Mouse (Mus musculus): ENCODE data around the gene Cdyl. TPM values are rescaled to one million over a fixed set of nuclear protein-coding genes. Genes with fewer than 3 reads are reported as not detected.

Cdyl gene
- polyA plus RNA-seq, 1 experiment from 2014 or later, result 11.9 TPM

- DNase-seq (ENCODE audit: low spot score), result no peak
- Histone ChIP-seq H3K27ac (replicated peaks) (no peak overlapping the region), H3K9me3 (replicated peaks) (no peaks in the 10 kb centered on the region), H3K4me1 (no peaks in the 10 kb centered on the region), H3K36me3 (no peaks in the 10 kb centered on the region), H3K27me3 (ENCODE audit: low read depth, poor library complexity, severe bottlenecking) (no peaks in the 10 kb centered on the region), H3K4me3 (no peak overlapping the region)
- 90% methylated on average over 2 of the region's 2 CpGs for WGBS
These were observed 2.8 kb upstream of the Cdyl start for GRCm38 (mm10) chr13:35656853-35657252.

- no peaks in the 10 kb centered on the region for H3K27me3 ChIP-seq (ENCODE audit: low read depth, poor library complexity, severe bottlenecking)
- no peak for DNase-seq (ENCODE audit: low spot score)
These were observed 5.8 kb downstream of the Cdyl start for GRCm38 (mm10) chr13:35665456-35665855.

GRCm38 (mm10) chr13:35669910-35670469, 10.4 kb downstream of the Cdyl start:
- Histone ChIP-seq H3K36me3 (no peaks in the 10 kb centered on the region), H3K27ac (replicated peaks) (no peak overlapping the region), H3K4me1 (peaks cover 10% of the 10 kb centered on the region), H3K4me3 (no peak overlapping the region), H3K27me3 (ENCODE audit: low read depth, poor library complexity, severe bottlenecking) (no peaks in the 10 kb centered on the region), H3K9me3 (replicated peaks) (no peaks in the 10 kb centered on the region)
- DNase-seq (ENCODE audit: low spot score), result no peak
- 85% methylated on average over 4 of the region's 4 CpGs for WGBS

More at GRCm38 (mm10) chr13:35665456-35665855, 5.8 kb downstream of the Cdyl start:
- no peaks in the 10 kb centered on the region for H3K9me3 ChIP-seq (replicated peaks)
- H3K4me3 ChIP-seq, result no peak overlapping the region
- H3K36me3 ChIP-seq, result no peaks in the 10 kb centered on the region
- H3K4me1 ChIP-seq, result peaks cover under 1% of the 10 kb centered on the region; the same call in 1 of the 2 replicates
- WGBS, result 85% methylated on average over 3 of the region's 3 CpGs
- H3K27ac ChIP-seq (replicated peaks), result no peak overlapping the region

DNA sequence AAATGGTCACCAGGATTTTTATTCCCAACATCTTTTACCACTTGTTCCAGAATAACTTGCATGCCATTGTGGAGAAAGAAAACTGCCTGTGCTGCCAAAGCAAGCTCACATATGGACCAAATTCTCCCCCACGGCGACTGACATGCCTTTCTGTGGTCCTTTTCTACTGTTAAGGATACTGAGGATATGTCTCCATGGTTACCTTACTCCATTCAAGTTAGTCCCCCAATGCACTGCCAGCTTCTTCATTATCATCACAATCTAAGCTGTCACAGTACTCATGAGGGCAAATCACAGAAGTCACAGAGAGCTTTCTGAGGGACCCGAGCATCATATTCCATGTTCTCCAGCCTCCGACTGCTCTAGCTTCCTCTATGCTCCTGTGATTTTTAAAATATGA, 11.2 kb downstream of the Cdyl start:
- no peak for DNase-seq (ENCODE audit: low spot score)
- Histone ChIP-seq H3K36me3 (no peaks in the 10 kb centered on the region), H3K9me3 (replicated peaks) (no peaks in the 10 kb centered on the region), H3K27me3 (ENCODE audit: low read depth, poor library complexity, severe bottlenecking) (no peaks in the 10 kb centered on the region), H3K27ac (replicated peaks) (no peak overlapping the region), H3K4me3 (no peak overlapping the region), H3K4me1 (peaks cover 10% of the 10 kb centered on the region)
- 63% methylated on average over 4 of the region's 4 CpGs for WGBS

DNA sequence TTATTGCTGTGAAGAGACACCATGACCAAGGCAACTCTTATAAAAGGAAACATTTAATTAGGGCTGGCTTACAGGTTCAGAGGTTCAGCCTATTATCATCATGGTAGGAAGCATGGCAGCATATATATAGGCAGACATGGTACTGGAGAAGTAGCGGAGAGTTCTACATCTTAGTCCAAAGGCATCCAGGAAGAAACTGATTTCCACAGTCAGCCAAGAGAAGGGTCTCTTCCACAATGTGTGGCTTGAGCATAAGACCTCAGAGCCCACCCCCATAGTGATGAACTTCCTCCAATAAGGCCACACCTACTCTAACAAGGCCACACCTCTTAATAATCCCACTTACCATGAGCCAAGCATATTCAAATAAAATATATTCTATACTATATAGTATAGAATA, 17.3 kb downstream of the Cdyl start:
- Histone ChIP-seq H3K36me3 (no peaks in the 10 kb centered on the region), H3K9me3 (replicated peaks) (no peaks in the 10 kb centered on the region), H3K27me3 (ENCODE audit: low read depth, poor library complexity, severe bottlenecking) (no peaks in the 10 kb centered on the region), H3K4me3 (no peak overlapping the region), H3K27ac (replicated peaks) (no peak overlapping the region), H3K4me1 (no peaks in the 10 kb centered on the region)
- 100% methylated on average over 1 of the region's 1 CpGs for WGBS
- no peak for DNase-seq (ENCODE audit: low spot score)

- Histone ChIP-seq H3K9me3 (replicated peaks) (no peaks in the 10 kb centered on the region), H3K27me3 (ENCODE audit: low read depth, poor library complexity, severe bottlenecking) (no peaks in the 10 kb centered on the region), H3K4me1 (no peaks in the 10 kb centered on the region), H3K4me3 (no peak overlapping the region), H3K36me3 (no peaks in the 10 kb centered on the region), H3K27ac (replicated peaks) (no peak overlapping the region)
- DNase-seq (ENCODE audit: low spot score), result no peak
- 80% methylated on average over 7 of the region's 7 CpGs for WGBS
These were observed 17.9 kb downstream of the Cdyl start for GRCm38 (mm10) chr13:35677433-35678051.

GRCm38 (mm10) chr13:35678691-35679090, 19.1 kb downstream of the Cdyl start:
- Histone ChIP-seq H3K27me3 (ENCODE audit: low read depth, poor library complexity, severe bottlenecking) (no peaks in the 10 kb centered on the region), H3K4me3 (no peak overlapping the region), H3K9me3 (replicated peaks) (no peaks in the 10 kb centered on the region), H3K27ac (replicated peaks) (no peak overlapping the region), H3K4me1 (no peaks in the 10 kb centered on the region), H3K36me3 (no peaks in the 10 kb centered on the region)
- 88% methylated on average over 6 of the region's 6 CpGs for WGBS
- DNase-seq (ENCODE audit: low spot score), result no peak

- Histone ChIP-seq H3K4me3 (no peak overlapping the region), H3K4me1 (no peaks in the 10 kb centered on the region), H3K9me3 (replicated peaks) (no peaks in the 10 kb centered on the region), H3K36me3 (no peaks in the 10 kb centered on the region), H3K27ac (replicated peaks) (no peak overlapping the region), H3K27me3 (ENCODE audit: low read depth, poor library complexity, severe bottlenecking) (no peaks in the 10 kb centered on the region)
- no peak for DNase-seq (ENCODE audit: low spot score)
- 82% methylated on average over 3 of the region's 3 CpGs for WGBS
These were observed 21.7 kb downstream of the Cdyl start for GRCm38 (mm10) chr13:35681361-35681760.

DNA sequence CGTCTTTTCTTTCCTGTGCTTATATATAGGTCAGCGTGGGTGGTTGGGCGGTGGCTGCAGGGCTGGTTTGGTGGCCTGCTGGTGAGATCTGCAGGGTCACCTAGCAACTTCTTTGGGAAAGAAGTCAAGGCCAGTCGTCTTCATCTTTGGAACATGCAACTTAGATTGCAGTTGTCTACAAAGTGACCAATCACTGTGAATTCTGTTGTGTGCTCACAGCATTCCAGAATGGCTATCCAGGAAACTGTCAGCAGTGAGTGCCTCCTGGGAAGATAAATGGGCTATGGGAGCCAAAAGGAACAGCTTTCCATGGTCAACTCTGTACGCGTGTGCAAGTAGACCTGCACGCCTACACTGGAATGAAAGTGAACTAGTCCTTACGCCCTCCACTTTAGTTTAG, 26.6 kb downstream of the Cdyl start:
- WGBS, result 84% methylated on average over 8 of the region's 8 CpGs
- H3K36me3 ChIP-seq, result no peaks in the 10 kb centered on the region
- no peak overlapping the region for H3K27ac ChIP-seq (replicated peaks)
- no peak for DNase-seq (ENCODE audit: low spot score)
- no peak overlapping the region for H3K4me3 ChIP-seq
- H3K27me3 ChIP-seq (ENCODE audit: low read depth, poor library complexity, severe bottlenecking), result no peaks in the 10 kb centered on the region
- H3K9me3 ChIP-seq (replicated peaks), result no peaks in the 10 kb centered on the region
- no peaks in the 10 kb centered on the region for H3K4me1 ChIP-seq

- 94% methylated on average over 3 of the region's 3 CpGs for WGBS
- H3K9me3 ChIP-seq (replicated peaks), result no peaks in the 10 kb centered on the region
These were observed 29.9 kb downstream of the Cdyl start for GRCm38 (mm10) chr13:35689560-35689959.

GRCm38 (mm10) chr13:35717658-35718057, 58.0 kb downstream of the Cdyl start:
- no peaks in the 10 kb centered on the region for H3K36me3 ChIP-seq
- WGBS, result 89% methylated on average over 4 of the region's 4 CpGs

More at GRCm38 (mm10) chr13:35689560-35689959, 29.9 kb downstream of the Cdyl start:
- H3K27ac ChIP-seq (replicated peaks), result no peak overlapping the region
- no peaks in the 10 kb centered on the region for H3K27me3 ChIP-seq (ENCODE audit: low read depth, poor library complexity, severe bottlenecking)
- no peak for DNase-seq (ENCODE audit: low spot score)
- H3K4me3 ChIP-seq, result no peak overlapping the region
- H3K36me3 ChIP-seq, result no peaks in the 10 kb centered on the region
- H3K4me1 ChIP-seq, result no peaks in the 10 kb centered on the region

GRCm38 (mm10) chr13:35719581-35719980, 59.9 kb downstream of the Cdyl start:
- Histone ChIP-seq H3K9me3 (replicated peaks) (no peaks in the 10 kb centered on the region), H3K36me3 (no peaks in the 10 kb centered on the region), H3K27ac (replicated peaks) (no peak overlapping the region), H3K4me1 (no peaks in the 10 kb centered on the region), H3K4me3 (no peak overlapping the region), H3K27me3 (ENCODE audit: low read depth, poor library complexity, severe bottlenecking) (no peaks in the 10 kb centered on the region)
- WGBS, result 83% methylated on average over 6 of the region's 6 CpGs
- no peak for DNase-seq (ENCODE audit: low spot score)

More at GRCm38 (mm10) chr13:35717658-35718057, 58.0 kb downstream of the Cdyl start:
- DNase-seq (ENCODE audit: low spot score), result no peak
- no peak overlapping the region for H3K27ac ChIP-seq (replicated peaks)
- H3K4me1 ChIP-seq, result no peaks in the 10 kb centered on the region
- H3K9me3 ChIP-seq (replicated peaks), result no peaks in the 10 kb centered on the region
- H3K27me3 ChIP-seq (ENCODE audit: low read depth, poor library complexity, severe bottlenecking), result no peaks in the 10 kb centered on the region
- H3K4me3 ChIP-seq, result no peak overlapping the region

GRCm38 (mm10) chr13:35723073-35723472, 63.4 kb downstream of the Cdyl start:
- Histone ChIP-seq H3K27me3 (ENCODE audit: low read depth, poor library complexity, severe bottlenecking) (no peaks in the 10 kb centered on the region), H3K27ac (replicated peaks) (no peak overlapping the region), H3K4me1 (no peaks in the 10 kb centered on the region), H3K9me3 (replicated peaks) (no peaks in the 10 kb centered on the region), H3K4me3 (no peak overlapping the region), H3K36me3 (no peaks in the 10 kb centered on the region)
- WGBS, result 69% methylated on average over 1 of the region's 1 CpGs
- DNase-seq (ENCODE audit: low spot score), result no peak

All from midbrain, embryonic 10.5 days (tissue).